Comparison of ENCODE assay signal across 27 mouse cellular contexts in genomic region chr9:73697103-73697502, GRCm38 (mm10).
"Had no signal": no experiment of that assay in that cellular context is flagged by ENCODE, and none has a peak within 500 bp of the region (broad histone marks: within the 10 kb centered on the region; RNA-seq: fewer than 3 reads in every experiment).

No protein-coding gene starts in this region.

- H3K4me3 ChIP-seq: embryonic facial prominence, embryonic 12.5 days; embryonic facial prominence, embryonic 13.5 days; embryonic facial prominence, embryonic 15.5 days; erythroblast, embryonic 14.5 days; forebrain, embryonic 10.5 days; forebrain, embryonic 12.5 days; forebrain, embryonic 13.5 days; forebrain, embryonic 15.5 days; gastrocnemius, adult 2 months; heart, adult 2 months; heart, embryonic 10.5 days had no signal

- DNase-seq: cerebellum, adult 9-11 months; cerebellum, postnatal 10 days; cerebellum, postnatal 14 days; cerebellum, postnatal 25 days; cerebellum, postnatal 36 days; embryo, embryonic 11 days; forebrain, postnatal 0 days; gastrocnemius, adult 2 months; gastrocnemius, postnatal 10 days; gastrocnemius, postnatal 14 days; gastrocnemius, postnatal 25 days; gastrocnemius, postnatal 36 days; heart, adult 11 months; heart, adult 18-20 months; heart, adult 2 months had no signal

- H3K4me1 ChIP-seq: embryonic facial prominence, embryonic 12.5 days; embryonic facial prominence, embryonic 13.5 days; embryonic facial prominence, embryonic 15.5 days; forebrain, embryonic 10.5 days; forebrain, embryonic 12.5 days; forebrain, embryonic 13.5 days; forebrain, embryonic 15.5 days; heart, embryonic 10.5 days had no signal

- H3K4me2 ChIP-seq: embryonic facial prominence, embryonic 12.5 days; embryonic facial prominence, embryonic 13.5 days; embryonic facial prominence, embryonic 15.5 days; forebrain, embryonic 12.5 days; forebrain, embryonic 13.5 days; forebrain, embryonic 15.5 days; heart, embryonic 11.5 days had no signal

- H3K27ac ChIP-seq: embryonic facial prominence, embryonic 12.5 days; embryonic facial prominence, embryonic 13.5 days; embryonic facial prominence, embryonic 15.5 days; forebrain, embryonic 10.5 days; forebrain, embryonic 12.5 days; forebrain, embryonic 13.5 days; forebrain, embryonic 15.5 days; gastrocnemius, adult 2 months; heart, adult 2 months; heart, embryonic 10.5 days had no signal

- H3K9me3 ChIP-seq: embryonic facial prominence, embryonic 12.5 days; embryonic facial prominence, embryonic 13.5 days; embryonic facial prominence, embryonic 15.5 days; forebrain, embryonic 10.5 days; forebrain, embryonic 12.5 days; forebrain, embryonic 13.5 days; forebrain, embryonic 15.5 days; heart, embryonic 10.5 days had no signal

- H3K27me3 ChIP-seq: embryonic facial prominence, embryonic 12.5 days; embryonic facial prominence, embryonic 13.5 days; embryonic facial prominence, embryonic 15.5 days; forebrain, embryonic 12.5 days; forebrain, embryonic 13.5 days; forebrain, embryonic 15.5 days had no signal

- H3K9ac ChIP-seq: embryonic facial prominence, embryonic 12.5 days; embryonic facial prominence, embryonic 13.5 days; embryonic facial prominence, embryonic 15.5 days; forebrain, embryonic 12.5 days; forebrain, embryonic 13.5 days; forebrain, embryonic 15.5 days; forebrain, postnatal 0 days had no signal

- ATAC-seq: forebrain, embryonic 13.5 days; forebrain, embryonic 14.5 days; forebrain, embryonic 15.5 days; forebrain, embryonic 16.5 days; forebrain, postnatal 0 days had no signal

- H3K36me3 ChIP-seq: embryonic facial prominence, embryonic 12.5 days; embryonic facial prominence, embryonic 13.5 days; embryonic facial prominence, embryonic 15.5 days; forebrain, embryonic 10.5 days; forebrain, embryonic 12.5 days; forebrain, embryonic 15.5 days; heart, embryonic 10.5 days had no signal
